Mouse (Mus musculus) ES-Bruce4 (cell line): ENCODE measurements at regions not wholly inside any gene's neighbourhood (a gene's known extent, or its start where the extent isn't known, plus 50 kb on each side); places are given as distances from the start of the nearest gene placed in this dataset.
A peak's percentile ranks its signal among the peaks of the same experiment; 100 is the strongest.

Experiments used
- CTCF ChIP-seq: IDR thresholded peaks from one replicate; pipeline ENCODE4 v1.8.1; 2011; ENCODE audit warnings: low read depth, low read length
- EP300 ChIP-seq: IDR thresholded peaks from 2 replicates; pipeline ENCODE4 v1.6.1; 2011; ENCODE audit warnings: low read depth, low read length; ENCODE audit not compliant: insufficient read depth

- TF ChIP-seq EP300: no peak
- peak; percentile 12 for TF ChIP-seq CTCF
Observed at GRCm38 (mm10) chr17:84047520-84047919, 140.2 kb downstream of the Zfp36l2 start.
